Mouse (Mus musculus): Measurements from ENCODE around the gene Nubp2. TPM values are rescaled to one million over a fixed set of nuclear protein-coding genes. Genes with fewer than 3 reads are reported as not detected.

Gene Nubp2
- polyA plus RNA-seq, 1 experiment = 38.5 TPM

DNA sequence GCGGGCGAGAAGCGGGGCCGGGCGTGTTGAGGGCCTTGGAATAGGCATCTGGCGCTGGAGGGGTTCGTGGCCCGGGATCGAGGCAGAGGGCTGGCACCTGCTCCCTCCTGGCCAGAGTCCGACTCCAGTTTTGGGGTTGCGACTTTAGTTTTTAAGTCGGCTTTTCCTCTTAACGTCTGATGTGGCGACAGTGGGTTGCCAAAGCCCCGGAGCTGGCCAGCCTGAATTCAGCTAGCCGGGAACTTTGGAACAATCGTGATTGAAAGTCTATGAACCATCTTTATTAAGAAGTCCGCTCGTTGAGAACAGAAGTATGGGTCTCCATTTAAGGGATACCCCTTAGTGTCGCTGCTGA, 35.4 kb downstream of the Nubp2 start:
- H3K27me3 ChIP-seq (ENCODE audit: control insufficient read depth, insufficient read depth, insufficient read length) = no peaks in the 10 kb centered on the region
- peak overlapping the region; percentile 96 for H3K4me2 ChIP-seq (ENCODE audit: low read depth)
- H3K36me3 ChIP-seq (ENCODE audit: control insufficient read depth, insufficient read depth) = no peaks in the 10 kb centered on the region
- H3K4me3 ChIP-seq = peak overlapping the region; percentile 96
- H3ac ChIP-seq (ENCODE audit: control insufficient read depth, insufficient read length) = peak overlapping the region; percentile 61
- TF ChIP-seq CEBPB (IDR thresholded peaks at IDR 0.05; ENCODE audit: insufficient read depth, poor library complexity, severe bottlenecking) (no peak), E2F4 (IDR thresholded peaks at IDR 0.05; ENCODE audit: insufficient read depth) (no peak), USF1 (IDR thresholded peaks at IDR 0.05; ENCODE audit: low read depth) (no peak), REST (IDR thresholded peaks at IDR 0.05; ENCODE audit: insufficient read depth, insufficient read length) (no peak), POLR2AphosphoS2 (IDR thresholded peaks at IDR 0.05; ENCODE audit: insufficient read length, low read depth) (no peak), TCF3 (IDR thresholded peaks at IDR 0.05; ENCODE audit: insufficient read length, low read depth) (no peak), SRF (IDR thresholded peaks at IDR 0.05; ENCODE audit: control insufficient read depth, insufficient read length, low read depth) (no peak), POLR2A (IDR thresholded peaks at IDR 0.05; ENCODE audit: insufficient read length, low read depth) (no peak), MYOG (IDR thresholded peaks at IDR 0.05; ENCODE audit: control insufficient read depth in 1 of 3, insufficient read depth in 1 of 3, insufficient read length in 2 of 3, low read depth in 2 of 3) (no peak), MAX (IDR thresholded peaks at IDR 0.05; ENCODE audit: low read depth) (no peak), TCF12 (IDR thresholded peaks at IDR 0.05; ENCODE audit: insufficient read depth, poor library complexity, severe bottlenecking) (no peak), MYOD1 (IDR thresholded peaks at IDR 0.05; ENCODE audit: control insufficient read depth in 1 of 3, insufficient read length in 2 of 3, low read depth in 2 of 3) (no peak)
- H3K79me2 ChIP-seq (ENCODE audit: control insufficient read depth, insufficient read depth) = peaks cover 7% of the 10 kb centered on the region

DNA sequence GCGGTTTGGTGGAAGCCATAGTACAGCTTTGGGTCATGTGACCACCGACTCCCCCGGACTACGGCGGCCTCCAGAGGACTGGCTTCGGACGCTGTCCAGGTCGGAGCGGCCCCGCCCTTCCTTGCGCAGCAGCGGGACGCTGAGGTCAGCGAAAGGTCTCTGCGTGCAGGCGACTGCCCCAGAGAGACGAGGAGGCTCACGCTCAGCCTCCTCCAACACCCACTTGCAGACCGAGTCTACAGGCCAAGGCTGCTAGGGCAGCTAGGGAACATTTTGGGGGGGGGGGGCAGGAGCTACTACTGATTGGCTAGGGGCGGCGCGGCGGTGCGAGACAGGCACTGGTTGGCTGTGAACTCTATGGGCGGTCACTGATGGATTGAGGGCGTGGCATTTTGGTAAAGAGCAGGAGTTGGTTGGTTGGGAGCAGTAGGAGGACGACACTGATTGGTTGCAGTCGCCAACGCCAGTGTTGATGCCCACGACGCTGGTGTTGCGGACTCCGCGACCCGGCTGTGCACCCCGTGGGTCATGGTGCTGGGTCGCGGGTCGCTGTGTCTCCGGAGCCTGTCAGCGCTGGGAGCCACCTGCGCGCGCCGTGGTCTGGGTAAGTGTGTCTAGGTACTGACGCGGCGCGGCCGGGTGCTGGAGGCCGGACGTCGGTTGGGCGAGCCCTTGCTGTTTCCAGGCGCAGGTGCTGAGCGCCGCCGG, 35.9 kb downstream of the Nubp2 start, which contains the start of gene Fahd1:
Gene Fahd1, minus strand, starts transcription at position 300 of the 708 bp plus-strand sequence.
- peak within 1 kb of the TSS; percentile 61 for H3ac ChIP-seq (ENCODE audit: control insufficient read depth, insufficient read length)
- H3K27me3 ChIP-seq (ENCODE audit: control insufficient read depth, insufficient read depth, insufficient read length) = no peaks in the 10 kb centered on the region
- H3K79me2 ChIP-seq (ENCODE audit: control insufficient read depth, insufficient read depth) = peaks cover 7% of the 10 kb centered on the region
- H3K4me3 ChIP-seq = peak within 1 kb of the TSS; percentile 96
- TF ChIP-seq TCF12 (IDR thresholded peaks at IDR 0.05; ENCODE audit: insufficient read depth, poor library complexity, severe bottlenecking) = no peak
- no peak for TF ChIP-seq TCF3 (IDR thresholded peaks at IDR 0.05; ENCODE audit: insufficient read length, low read depth)
- peak; percentile 77 for TF ChIP-seq POLR2AphosphoS2 (IDR thresholded peaks at IDR 0.05; ENCODE audit: insufficient read length, low read depth)
- TF ChIP-seq REST (IDR thresholded peaks at IDR 0.05; ENCODE audit: insufficient read depth, insufficient read length) = no peak
- peak in 1 of 3 experiments; percentile 11 for TF ChIP-seq MYOD1 (IDR thresholded peaks at IDR 0.05; ENCODE audit: control insufficient read depth in 1 of 3, insufficient read length in 2 of 3, low read depth in 2 of 3)
- no peak for TF ChIP-seq E2F4 (IDR thresholded peaks at IDR 0.05; ENCODE audit: insufficient read depth)
- no peak for TF ChIP-seq MAX (IDR thresholded peaks at IDR 0.05; ENCODE audit: low read depth)
- TF ChIP-seq MYOG (IDR thresholded peaks at IDR 0.05; ENCODE audit: control insufficient read depth in 1 of 3, insufficient read depth in 1 of 3, insufficient read length in 2 of 3, low read depth in 2 of 3) = no peak
- TF ChIP-seq USF1 (IDR thresholded peaks at IDR 0.05; ENCODE audit: low read depth) = peak; percentile 94
- no peak for TF ChIP-seq CEBPB (IDR thresholded peaks at IDR 0.05; ENCODE audit: insufficient read depth, poor library complexity, severe bottlenecking)
- TF ChIP-seq POLR2A (IDR thresholded peaks at IDR 0.05; ENCODE audit: insufficient read length, low read depth) = peak; percentile 87
- TF ChIP-seq SRF (IDR thresholded peaks at IDR 0.05; ENCODE audit: control insufficient read depth, insufficient read length, low read depth) = no peak
- no peaks in the 10 kb centered on the region for H3K36me3 ChIP-seq (ENCODE audit: control insufficient read depth, insufficient read depth)
- H3K4me2 ChIP-seq (ENCODE audit: low read depth) = peak within 1 kb of the TSS; percentile 96

DNA sequence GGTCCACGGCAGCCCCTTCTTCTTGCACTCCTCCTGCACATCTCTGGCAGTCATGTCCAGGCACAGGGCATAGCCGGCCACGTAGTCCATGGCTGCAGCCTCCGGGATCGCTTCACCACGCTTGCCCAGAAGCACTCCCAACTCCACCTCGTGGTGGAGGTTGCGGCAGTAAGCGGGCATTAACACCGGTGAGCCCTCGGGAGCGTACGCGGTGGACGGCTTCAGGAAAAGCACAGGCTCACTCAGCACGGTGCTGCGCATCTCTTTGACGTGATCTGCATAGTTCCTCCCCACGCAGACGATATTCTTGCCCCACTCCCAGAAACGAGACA, 36.5 kb downstream of the Nubp2 start:
- peak overlapping the region; percentile 92 for H3K4me2 ChIP-seq (ENCODE audit: low read depth)
- no peak for TF ChIP-seq USF1 (IDR thresholded peaks at IDR 0.05; ENCODE audit: low read depth)
- TF ChIP-seq SRF (IDR thresholded peaks at IDR 0.05; ENCODE audit: control insufficient read depth, insufficient read length, low read depth) = no peak
- TF ChIP-seq POLR2A (IDR thresholded peaks at IDR 0.05; ENCODE audit: insufficient read length, low read depth) = peak; percentile 52

DNA sequence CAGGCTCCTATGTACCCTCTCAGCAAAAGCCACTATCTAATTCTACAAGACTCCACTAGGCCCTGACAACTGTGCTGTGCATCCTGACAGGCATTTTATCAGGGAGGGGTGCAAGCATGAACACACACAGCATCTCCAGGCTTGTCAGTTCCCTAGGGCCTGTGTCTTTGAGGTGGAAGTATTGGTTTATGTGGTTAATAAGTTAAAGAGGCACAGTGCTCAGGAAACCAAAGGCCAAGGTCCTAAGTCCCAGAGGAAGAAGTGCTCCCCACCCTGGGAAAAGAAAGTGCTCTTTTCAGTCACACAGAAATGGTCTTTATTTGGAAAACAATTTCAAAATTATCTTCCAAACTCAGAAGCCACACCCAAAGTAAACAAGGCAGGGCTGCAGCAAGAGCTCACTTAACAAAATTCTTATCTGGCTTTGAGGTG, 37.5 kb downstream of the Nubp2 start:
- TF ChIP-seq REST (IDR thresholded peaks at IDR 0.05; ENCODE audit: insufficient read depth, insufficient read length) = no peak
- no peak for TF ChIP-seq E2F4 (IDR thresholded peaks at IDR 0.05; ENCODE audit: insufficient read depth)
- no peak for TF ChIP-seq POLR2A (IDR thresholded peaks at IDR 0.05; ENCODE audit: insufficient read length, low read depth)
- Histone ChIP-seq H3K36me3 (ENCODE audit: control insufficient read depth, insufficient read depth) (no peaks in the 10 kb centered on the region), H3K27me3 (ENCODE audit: control insufficient read depth, insufficient read depth, insufficient read length) (no peaks in the 10 kb centered on the region), H3K4me3 (peak overlapping the region; percentile 96), H3K79me2 (ENCODE audit: control insufficient read depth, insufficient read depth) (peaks cover 7% of the 10 kb centered on the region), H3ac (ENCODE audit: control insufficient read depth, insufficient read length) (no peak overlapping the region), H3K4me2 (ENCODE audit: low read depth) (peak overlapping the region; percentile 92)

More for the DNA sequence above, 36.5 kb downstream of the Nubp2 start:
- Histone ChIP-seq H3K79me2 (ENCODE audit: control insufficient read depth, insufficient read depth) (peaks cover 7% of the 10 kb centered on the region), H3ac (ENCODE audit: control insufficient read depth, insufficient read length) (peak overlapping the region; percentile 61), H3K27me3 (ENCODE audit: control insufficient read depth, insufficient read depth, insufficient read length) (no peaks in the 10 kb centered on the region), H3K4me3 (peak overlapping the region; percentile 96), H3K36me3 (ENCODE audit: control insufficient read depth, insufficient read depth) (no peaks in the 10 kb centered on the region)

DNA sequence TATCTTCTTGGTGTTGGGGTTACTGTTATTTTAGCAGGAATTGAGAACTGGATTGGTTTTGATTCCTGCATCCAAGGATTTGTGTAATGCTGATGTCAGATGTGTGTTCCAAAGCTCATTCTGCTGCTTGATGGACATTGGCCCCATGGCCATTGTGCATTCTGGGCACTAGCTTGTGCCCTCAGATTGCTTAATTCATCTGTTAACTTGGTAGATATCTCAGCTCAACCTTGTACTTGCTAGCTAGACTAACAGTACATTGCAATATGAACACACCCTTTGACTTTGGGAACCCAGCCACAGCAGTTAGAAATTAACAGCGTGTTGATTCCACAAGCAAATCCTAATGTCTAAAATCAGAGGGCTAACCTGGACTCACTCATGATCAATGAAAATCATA, 38.8 kb downstream of the Nubp2 start:
- H3K4me2 ChIP-seq (ENCODE audit: low read depth) = no peak overlapping the region
- H3ac ChIP-seq (ENCODE audit: control insufficient read depth, insufficient read length) = no peak overlapping the region
- no peaks in the 10 kb centered on the region for H3K36me3 ChIP-seq (ENCODE audit: control insufficient read depth, insufficient read depth)

More for the DNA sequence above, 38.8 kb downstream of the Nubp2 start:
- H3K27me3 ChIP-seq (ENCODE audit: control insufficient read depth, insufficient read depth, insufficient read length) = no peaks in the 10 kb centered on the region
- no peak overlapping the region for H3K4me3 ChIP-seq
- H3K79me2 ChIP-seq (ENCODE audit: control insufficient read depth, insufficient read depth) = peaks cover 7% of the 10 kb centered on the region
- TF ChIP-seq CEBPB (IDR thresholded peaks at IDR 0.05; ENCODE audit: insufficient read depth, poor library complexity, severe bottlenecking) (no peak), REST (IDR thresholded peaks at IDR 0.05; ENCODE audit: insufficient read depth, insufficient read length) (no peak), MAX (IDR thresholded peaks at IDR 0.05; ENCODE audit: low read depth) (no peak), MYOG (IDR thresholded peaks at IDR 0.05; ENCODE audit: control insufficient read depth in 1 of 3, insufficient read depth in 1 of 3, insufficient read length in 2 of 3, low read depth in 2 of 3) (no peak), E2F4 (IDR thresholded peaks at IDR 0.05; ENCODE audit: insufficient read depth) (no peak), TCF3 (IDR thresholded peaks at IDR 0.05; ENCODE audit: insufficient read length, low read depth) (no peak), MYOD1 (IDR thresholded peaks at IDR 0.05; ENCODE audit: control insufficient read depth in 1 of 3, insufficient read length in 2 of 3, low read depth in 2 of 3) (no peak), POLR2A (IDR thresholded peaks at IDR 0.05; ENCODE audit: insufficient read length, low read depth) (no peak), TCF12 (IDR thresholded peaks at IDR 0.05; ENCODE audit: insufficient read depth, poor library complexity, severe bottlenecking) (no peak)
